Mouse (Mus musculus) kidney, embryonic 16.5 days (tissue): ENCODE data around the gene Coq6. TPM values are rescaled to one million over a fixed set of nuclear protein-coding genes. Genes with fewer than 3 reads are reported as not detected.
"Not testable (repeated sequence)": the region's sequence is repeated elsewhere in the genome, so short reads cannot be mapped to it uniquely, and the experiment has no call there.

Experiments
- ATAC-seq: fragments of 200-750 bp; cut with Nextera tagmentation; 2 replicates; pipeline ENCODE4 v1.8.0; 2017; ENCODE audit warnings: moderate TSS enrichment; ENCODE audit not compliant: low FRiP score, low TSS enrichment
- H3K27ac ChIP-seq: fragments of 300-500 bp; sonication (generic); 2 replicates; pipeline ENCODE4 v1.5.1; 2014; ENCODE audit warnings: low read length
- H3K27me3 ChIP-seq: fragments of 300-500 bp; sonication (generic); 2 replicates; pipeline ENCODE4 v1.6.1; 2014; ENCODE audit warnings: low read length, control low read depth, mixed read lengths; ENCODE audit not compliant: insufficient read depth
- H3K36me3 ChIP-seq: fragments of 300-500 bp; sonication (generic); 2 replicates; pipeline ENCODE4 v1.6.1; 2014; ENCODE audit warnings: low read length, control low read depth, mixed read lengths; ENCODE audit not compliant: insufficient read depth
- H3K4me1 ChIP-seq: fragments of 300-500 bp; sonication (generic); 2 replicates; pipeline ENCODE4 v1.6.1; 2014; ENCODE audit warnings: low read length, control low read depth, mixed read lengths; ENCODE audit not compliant: insufficient read depth
- H3K4me2 ChIP-seq: fragments of 300-500 bp; sonication (generic); replicated peaks from 2 replicates; pipeline ENCODE4 v1.6.1; 2014; ENCODE audit warnings: low read depth, low read length
- H3K4me3 ChIP-seq: fragments of 300-500 bp; sonication (generic); 2 replicates; pipeline ENCODE4 v1.5.1; 2014; ENCODE audit warnings: mild to moderate bottlenecking, low read length
- H3K9ac ChIP-seq: fragments of 300-500 bp; sonication (generic); replicated peaks from 2 replicates; pipeline ENCODE4 v1.6.1; 2014; ENCODE audit warnings: low read length
- H3K9me3 ChIP-seq: fragments of 300-500 bp; sonication (generic); 2 replicates; pipeline ENCODE4 v1.6.1; 2016; ENCODE audit warnings: low read length, control low read depth
- WGBS: fragments of 180-500 bp; shearing (Covaris S2); extraction: QIAGEN DNeasy Blood & Tissue Kit; methylation state at CpG from one replicate; pipeline ENCODE4 v1.1.7; 2014; 5-methylcytosine and 5-hydroxymethylcytosine counted together
- polyA plus RNA-seq: library from polyadenylated mRNA; unstranded; fragments of >200 nt; fragmentation: Nextera tagmentation; extraction: Ambion mirVana; gene quantifications from 2 replicates; pipeline ENCODE4 v1.2.1, GENCODE M21; 2015

Coq6 gene
- 54.3 and 56.0 TPM in 2 replicates for polyA plus RNA-seq

DNA sequence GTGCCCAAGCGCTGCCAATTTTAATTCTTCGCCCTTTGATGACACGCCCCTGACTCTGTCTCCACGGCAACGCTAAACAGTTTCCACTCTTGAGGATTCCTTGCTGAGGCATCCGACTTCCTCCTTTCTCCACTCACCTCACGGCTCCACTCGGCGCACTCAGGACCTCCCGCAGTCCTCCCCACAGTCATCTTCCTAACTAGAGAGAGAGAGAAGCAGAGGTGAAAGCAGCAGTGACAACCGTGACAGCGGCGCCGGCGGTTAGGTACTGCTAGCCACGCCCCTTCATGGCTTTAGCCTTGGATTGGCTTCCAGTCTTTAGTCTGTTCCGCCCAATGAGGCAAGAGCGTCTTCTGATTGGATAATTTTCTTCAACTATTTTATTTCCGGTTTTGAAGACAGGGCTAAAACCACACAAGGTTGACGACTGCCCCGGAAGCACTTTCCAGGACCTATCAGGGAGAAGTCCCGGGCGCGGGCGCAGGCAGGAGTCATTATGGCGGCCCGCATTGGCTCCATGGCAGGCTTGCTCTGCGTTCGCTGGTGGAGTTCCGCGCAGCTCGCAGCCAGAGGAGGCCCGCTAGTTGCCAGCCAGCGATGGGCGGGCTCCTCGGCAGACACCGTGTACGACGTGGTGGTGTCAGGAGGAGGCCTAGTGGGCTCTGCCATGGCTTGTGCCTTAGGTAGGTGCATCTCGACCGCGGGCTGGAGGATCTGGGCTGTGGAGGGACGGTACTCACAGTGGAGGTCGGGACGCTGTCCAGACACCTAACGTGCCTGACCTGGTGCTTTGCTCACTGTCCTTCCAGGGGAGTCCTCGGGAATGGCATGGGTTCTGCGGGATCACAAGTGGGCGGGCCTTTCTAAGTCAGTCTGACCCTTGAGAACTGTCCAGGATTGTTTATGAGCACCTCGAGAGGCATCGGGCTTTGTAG, at the start of gene Coq6, which contains the start of gene Fam161b:
TSS of gene Coq6 (plus strand) at position 103 of the 935 bp plus-strand sequence.
TSS of gene Fam161b (minus strand) at position 279 of the 935 bp plus-strand sequence.
- H3K27ac ChIP-seq, result peak within 1 kb of the TSS; percentile 3; the same call in 1 of the 2 replicates
- WGBS, result under 1% methylated on average over 51 of the region's 51 CpGs

DNA sequence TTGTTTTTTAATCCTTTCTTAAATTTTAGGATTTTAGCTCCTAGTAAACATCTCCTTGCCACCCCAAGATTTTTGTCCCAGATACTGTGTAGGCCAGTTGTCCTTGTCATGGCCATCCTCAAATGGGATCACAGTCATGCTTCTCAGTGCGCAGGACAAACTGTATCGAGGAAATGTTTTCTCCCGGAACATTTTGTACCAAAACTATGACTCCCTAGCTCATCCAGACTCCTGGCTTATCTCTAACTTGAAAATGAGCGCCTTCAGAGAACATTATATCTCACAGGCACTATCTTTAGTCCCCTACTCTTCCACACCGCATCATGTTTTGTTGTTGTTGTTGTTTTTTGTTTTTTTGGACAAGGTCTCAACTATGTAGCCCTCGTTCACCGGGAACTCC, 45.5 kb upstream of the Coq6 start:
- WGBS, result 34% methylated on average over 7 of the region's 7 CpGs
- ATAC-seq, result no peak

More for the DNA sequence above, at the start of gene Coq6, which contains the start of gene Fam161b:
- Histone ChIP-seq H3K9ac (peak within 1 kb of the TSS; percentile 73), H3K27me3 (no peaks in the 10 kb centered on the region), H3K36me3 (no peaks in the 10 kb centered on the region; the same call in 1 of the 2 replicates), H3K4me2 (peak within 1 kb of the TSS; percentile 72), H3K4me3 (peak within 1 kb of the TSS; percentile 82), H3K4me1 (peaks cover 18% of the 10 kb centered on the region), H3K9me3 (no peaks in the 10 kb centered on the region)
- ATAC-seq, result peak; percentile 99

DNA sequence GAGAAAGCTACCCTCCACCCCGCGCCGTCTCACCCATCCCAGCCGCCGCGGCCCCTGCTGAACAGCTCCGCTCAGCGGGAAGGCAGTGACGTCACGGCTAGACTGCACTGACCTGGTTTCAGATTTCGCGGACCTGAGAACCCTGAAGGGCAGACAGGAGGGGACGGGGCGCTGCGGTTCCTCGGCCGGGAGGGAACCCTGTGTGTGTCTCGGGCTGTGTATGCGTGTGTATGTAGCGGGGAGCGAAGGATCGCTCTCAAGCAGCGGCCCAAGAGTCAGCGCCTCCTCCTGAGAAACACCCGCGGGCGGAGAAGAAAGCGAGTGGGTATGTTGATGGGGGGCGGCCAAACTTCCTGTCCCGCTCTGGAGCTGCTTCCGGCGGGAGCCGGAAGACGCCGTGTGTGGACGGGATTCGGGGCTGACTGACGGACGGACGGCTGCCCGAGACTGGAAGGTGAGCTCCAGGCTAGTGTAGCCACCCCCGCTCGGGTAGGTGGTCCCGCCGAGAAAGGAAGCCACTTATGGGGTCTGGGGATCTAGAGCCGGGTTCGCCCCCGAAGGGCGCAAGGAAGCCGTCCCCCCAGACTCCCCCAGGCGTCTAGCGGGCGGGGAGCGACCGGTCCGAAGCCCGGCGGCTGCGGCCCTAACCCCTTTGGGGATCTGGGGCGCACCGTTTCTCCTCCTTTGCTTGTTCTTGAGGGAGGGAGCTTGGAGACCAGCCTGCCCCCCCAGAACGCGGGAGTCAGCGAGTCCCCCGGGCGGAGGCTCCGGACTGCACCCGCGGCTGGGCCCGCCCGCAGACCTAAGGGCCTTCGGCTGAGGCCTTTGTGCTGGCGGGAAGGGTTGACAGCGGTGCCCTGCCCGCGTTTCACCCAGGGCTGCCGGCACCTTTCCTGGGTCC, 44.5 kb upstream of the Coq6 start, which contains the start of gene Zfp410:
TSS of gene Zfp410 (plus strand) at position 132 of the 901 bp plus-strand sequence.
- peak within 1 kb of the TSS; percentile 99 for H3K4me3 ChIP-seq
- H3K9ac ChIP-seq, result peak within 1 kb of the TSS; percentile 97
- peak; percentile 97 for ATAC-seq
- peaks cover 17% of the 10 kb centered on the region for H3K4me1 ChIP-seq
- H3K27ac ChIP-seq, result peak within 1 kb of the TSS; percentile 98
- H3K27me3 ChIP-seq, result no peaks in the 10 kb centered on the region
- WGBS, result under 1% methylated on average over 76 of the region's 77 CpGs
- no peaks in the 10 kb centered on the region for H3K36me3 ChIP-seq
- peak within 1 kb of the TSS; percentile 83 for H3K4me2 ChIP-seq
- H3K9me3 ChIP-seq, result no peaks in the 10 kb centered on the region

More for the DNA sequence above, 45.5 kb upstream of the Coq6 start:
- Histone ChIP-seq H3K27ac (peak overlapping the region; percentile 98), H3K4me2 (peak overlapping the region; percentile 83), H3K36me3 (no peaks in the 10 kb centered on the region), H3K4me3 (peak overlapping the region; percentile 99), H3K9me3 (no peaks in the 10 kb centered on the region), H3K27me3 (no peaks in the 10 kb centered on the region), H3K9ac (peak overlapping the region; percentile 97), H3K4me1 (peaks cover 14% of the 10 kb centered on the region)

DNA sequence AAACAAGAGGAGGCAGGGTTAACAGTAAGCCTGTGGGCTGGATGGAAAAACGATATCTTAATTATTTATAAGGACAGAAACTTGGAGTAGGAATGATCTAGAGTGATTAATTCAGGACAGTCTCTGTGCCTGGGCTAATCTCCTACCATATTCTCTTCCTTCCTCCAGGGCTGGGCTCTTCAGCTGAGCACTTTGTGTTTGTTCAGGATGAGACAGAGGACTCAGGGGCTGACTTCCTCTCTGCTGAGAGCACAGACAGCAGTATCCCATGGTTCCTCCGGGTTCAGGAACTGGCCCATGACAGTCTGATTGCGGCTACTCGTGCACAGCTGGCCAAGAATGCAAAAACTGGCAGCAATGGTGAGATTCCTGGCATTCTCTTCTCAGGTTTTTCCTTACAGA, 34.3 kb upstream of the Coq6 start:
- H3K9me3 ChIP-seq, result no peaks in the 10 kb centered on the region
- H3K36me3 ChIP-seq, result peaks cover 54% of the 10 kb centered on the region
- no peaks in the 10 kb centered on the region for H3K4me1 ChIP-seq
- H3K4me3 ChIP-seq, result no peak overlapping the region
- H3K27ac ChIP-seq, result no peak overlapping the region
- H3K27me3 ChIP-seq, result no peaks in the 10 kb centered on the region
- 57% methylated on average over 4 of the region's 4 CpGs for WGBS
- H3K4me2 ChIP-seq, result no peak overlapping the region
- H3K9ac ChIP-seq, result no peak overlapping the region
- no peak for ATAC-seq

DNA sequence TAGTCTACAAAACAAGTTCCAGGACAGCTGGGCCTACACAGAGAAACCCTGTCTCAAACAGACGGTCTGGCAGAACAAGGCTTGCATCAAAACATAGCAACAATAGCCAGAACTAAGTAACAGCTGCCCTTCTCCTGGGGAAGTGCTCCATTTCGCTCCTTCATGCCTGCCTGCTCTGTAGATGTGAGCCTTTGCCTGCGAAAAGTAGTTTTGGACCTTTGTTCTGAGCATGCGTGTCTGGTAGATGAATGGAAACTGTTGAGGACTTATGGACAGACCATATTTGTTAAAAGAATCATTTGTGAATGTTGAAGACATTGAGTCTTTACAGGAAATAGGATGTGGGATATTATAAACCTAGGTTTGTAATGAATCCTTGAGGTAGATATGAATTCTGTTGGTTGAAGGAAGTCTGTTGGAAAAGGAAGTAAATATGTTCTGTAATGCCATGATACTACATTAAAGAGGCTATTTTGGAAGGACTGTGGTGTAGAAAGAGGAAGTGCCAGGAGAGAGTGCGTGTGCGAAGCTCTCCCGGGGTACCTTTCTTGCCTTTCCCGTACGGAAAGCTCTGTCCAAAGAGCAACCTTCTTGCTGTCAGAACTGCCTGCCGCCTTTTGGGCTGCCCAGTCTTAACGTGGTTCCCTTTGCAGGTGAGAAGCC, 24.4 kb upstream of the Coq6 start:
- 93% methylated on average over 11 of the region's 11 CpGs for WGBS
- no peaks in the 10 kb centered on the region for H3K27me3 ChIP-seq
- H3K9me3 ChIP-seq, result no peaks in the 10 kb centered on the region
- no peak overlapping the region for H3K4me2 ChIP-seq
- no peak for ATAC-seq
- no peak overlapping the region for H3K9ac ChIP-seq
- H3K27ac ChIP-seq, result no peak overlapping the region
- H3K4me1 ChIP-seq, result no peaks in the 10 kb centered on the region
- no peak overlapping the region for H3K4me3 ChIP-seq
- H3K36me3 ChIP-seq, result peaks cover 62% of the 10 kb centered on the region

DNA sequence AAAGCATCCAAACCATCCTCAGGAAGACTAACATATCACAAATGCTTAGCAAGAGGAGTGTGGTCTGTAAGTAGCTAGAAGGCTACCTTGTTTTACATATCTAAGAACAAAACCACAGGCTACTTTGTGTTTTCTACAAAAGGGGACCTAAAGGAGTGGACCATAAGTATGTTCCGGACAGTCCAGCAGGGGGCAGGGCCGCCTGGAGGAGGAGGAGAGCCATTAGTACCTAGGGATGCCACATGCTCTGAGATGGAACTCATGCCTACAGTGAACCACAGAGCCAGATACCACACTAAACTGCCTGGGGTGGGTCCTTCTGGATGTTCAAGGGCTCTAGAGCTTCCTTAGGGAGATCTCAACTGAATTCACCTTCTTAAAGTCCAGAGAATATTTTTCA, 14.3 kb upstream of the Coq6 start:
- H3K27ac ChIP-seq, result no peak overlapping the region
- peaks cover under 1% of the 10 kb centered on the region; the same call in 1 of the 2 replicates for H3K4me1 ChIP-seq
- H3K4me2 ChIP-seq, result no peak overlapping the region
- H3K9me3 ChIP-seq, result no peaks in the 10 kb centered on the region
- no peak overlapping the region for H3K9ac ChIP-seq
- 54% methylated on average over 2 of the region's 2 CpGs for WGBS
- no peaks in the 10 kb centered on the region for H3K27me3 ChIP-seq
- H3K4me3 ChIP-seq, result no peak overlapping the region
- peak; percentile 82; the same call in 1 of the 2 replicates for ATAC-seq
- peaks cover 15% of the 10 kb centered on the region for H3K36me3 ChIP-seq

DNA sequence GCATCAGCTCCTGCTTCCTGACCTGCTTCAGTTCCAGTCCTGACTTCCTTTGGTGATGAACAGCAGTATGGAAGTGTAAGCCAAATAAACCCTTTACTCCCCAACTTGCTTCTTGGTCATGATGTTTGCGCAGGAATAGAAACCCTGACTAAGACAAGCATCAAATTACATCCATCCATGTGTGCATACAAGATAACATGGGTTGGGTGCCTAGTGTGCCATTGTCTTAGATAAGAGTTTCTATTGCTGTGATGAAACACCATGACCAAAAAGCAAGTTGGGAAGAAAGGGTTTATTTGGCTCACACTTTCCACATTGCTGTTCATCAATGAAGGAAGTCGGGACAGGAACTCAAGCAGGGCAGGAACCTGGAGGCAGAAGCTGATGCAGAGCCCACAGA, 2.8 kb upstream of the Coq6 start:
- WGBS, result 81% methylated on average over 2 of the region's 2 CpGs

DNA sequence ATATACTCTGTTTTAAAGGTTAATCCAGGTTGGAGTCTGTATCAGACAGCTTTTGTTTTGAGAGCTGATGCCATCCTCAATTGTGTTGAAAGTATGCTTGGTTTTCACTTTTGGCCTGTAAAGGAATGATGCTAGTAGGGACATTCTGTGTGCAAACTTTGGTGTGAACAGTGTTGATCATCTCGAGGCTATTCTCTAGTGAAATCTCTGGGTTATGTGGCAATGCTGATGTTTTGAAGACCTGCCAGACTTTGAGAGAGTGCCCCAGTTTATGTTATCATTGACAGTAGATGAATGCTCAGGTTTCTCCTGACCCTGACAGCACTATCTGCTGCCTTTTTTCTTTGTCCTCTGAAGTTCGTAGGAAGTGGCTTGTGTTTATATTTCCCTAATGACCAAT, 1.4 kb downstream of the Coq6 start:
- H3K4me2 ChIP-seq, result peak overlapping the region; percentile 72
- WGBS, result 40% methylated on average over 2 of the region's 2 CpGs
- ATAC-seq, result no peak

More for the DNA sequence above, 2.8 kb upstream of the Coq6 start:
- not testable (repeated sequence) for H3K27me3 ChIP-seq, H3K9me3 ChIP-seq, H3K27ac ChIP-seq, H3K9ac ChIP-seq, ATAC-seq, H3K4me2 ChIP-seq, H3K4me3 ChIP-seq, H3K36me3 ChIP-seq
- peaks cover 16% of the 10 kb centered on the region for H3K4me1 ChIP-seq

DNA sequence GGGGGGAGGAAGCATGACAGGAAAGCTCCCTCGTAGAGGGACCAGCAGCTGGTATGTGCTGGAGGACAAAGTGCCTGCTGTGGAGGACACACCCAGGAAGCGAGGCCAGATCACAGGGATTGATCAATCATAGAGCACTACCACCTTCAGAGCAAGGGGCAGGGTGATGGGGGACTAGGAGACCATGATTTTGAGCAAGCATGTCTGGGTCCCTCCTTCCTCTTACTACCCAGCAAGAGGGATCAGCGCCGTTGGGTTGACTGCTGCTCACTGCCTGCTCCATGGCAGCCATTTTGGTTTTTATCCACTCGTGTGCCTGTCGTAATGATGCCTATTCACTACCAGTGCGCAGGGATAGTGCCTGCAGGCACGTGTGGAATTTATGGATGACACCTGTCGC, 2.8 kb downstream of the Coq6 start:
- no peak overlapping the region for H3K4me3 ChIP-seq
- H3K4me1 ChIP-seq, result peaks cover 18% of the 10 kb centered on the region
- no peaks in the 10 kb centered on the region for H3K9me3 ChIP-seq
- ATAC-seq, result no peak
- no peak overlapping the region for H3K4me2 ChIP-seq
- H3K27me3 ChIP-seq, result no peaks in the 10 kb centered on the region
- no peak overlapping the region for H3K9ac ChIP-seq
- peaks cover 20% of the 10 kb centered on the region; the same call in 1 of the 2 replicates for H3K36me3 ChIP-seq
- 82% methylated on average over 9 of the region's 9 CpGs for WGBS
- H3K27ac ChIP-seq, result no peak overlapping the region

More for the DNA sequence above, 1.4 kb downstream of the Coq6 start:
- Histone ChIP-seq H3K4me1 (peaks cover 18% of the 10 kb centered on the region), H3K9me3 (no peaks in the 10 kb centered on the region), H3K9ac (no peak overlapping the region; the same call in 1 of the 2 replicates), H3K36me3 (peaks cover 8% of the 10 kb centered on the region; the same call in 1 of the 2 replicates), H3K4me3 (peak overlapping the region; percentile 82), H3K27ac (no peak overlapping the region), H3K27me3 (no peaks in the 10 kb centered on the region)
